Mouse (Mus musculus) lung, postnatal 25 days (tissue): ENCODE data around the gene Usp9x.

ENCODE experiments used
- DNase-seq: peaks from one replicate; pipeline ENCODE4 v3.0.0; 2022; ENCODE audit warnings: low spot score

The Usp9x gene

DNA sequence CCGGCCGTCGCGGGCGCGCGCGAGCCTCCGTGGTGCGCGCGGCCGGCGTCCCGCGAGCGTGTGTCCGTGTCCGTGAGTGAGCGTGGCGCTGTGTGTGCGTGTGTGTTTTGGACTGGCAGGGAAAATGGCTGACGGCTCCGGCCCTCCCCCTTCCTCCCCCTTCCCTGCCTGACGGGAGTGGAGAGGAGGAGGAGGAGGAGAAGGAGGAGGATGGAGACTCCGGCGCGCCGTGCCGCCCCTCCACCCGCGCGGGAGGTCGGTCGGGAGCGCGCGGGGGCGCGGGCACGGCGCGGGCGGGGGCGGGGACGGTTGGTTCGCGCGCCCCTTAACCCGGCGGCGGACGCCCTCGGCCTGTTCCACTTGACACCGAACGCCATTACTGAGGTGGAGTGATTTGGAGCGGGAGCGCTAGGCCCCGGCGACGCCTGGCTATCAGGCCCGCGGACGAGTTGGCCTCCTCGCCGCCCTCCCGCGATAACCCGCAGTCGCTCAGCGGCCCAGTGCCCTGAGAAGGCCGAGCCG lies 1.2 kb downstream of the Usp9x start:
- peak; percentile 72 for DNase-seq

DNA sequence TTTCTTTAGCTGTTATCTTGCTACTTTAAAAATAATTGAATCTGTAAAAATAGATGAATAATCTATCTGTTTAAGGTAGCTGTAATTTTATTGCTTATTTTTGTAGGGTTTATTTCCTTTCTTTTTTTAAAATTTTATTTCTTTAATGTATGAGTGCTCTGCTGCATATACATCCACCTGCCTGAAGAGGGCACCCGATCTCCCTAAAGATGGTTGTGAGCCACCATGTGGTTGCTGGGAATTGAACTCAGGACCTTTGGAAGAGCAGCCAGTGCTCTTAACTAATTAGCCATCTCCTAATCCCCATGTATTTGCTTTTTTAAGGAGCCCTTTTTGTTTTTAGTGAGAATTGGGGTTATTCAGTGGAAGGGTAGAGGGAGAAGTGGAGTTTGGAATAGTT lies 14.3 kb downstream of the Usp9x start:
- DNase-seq, result no peak

DNA sequence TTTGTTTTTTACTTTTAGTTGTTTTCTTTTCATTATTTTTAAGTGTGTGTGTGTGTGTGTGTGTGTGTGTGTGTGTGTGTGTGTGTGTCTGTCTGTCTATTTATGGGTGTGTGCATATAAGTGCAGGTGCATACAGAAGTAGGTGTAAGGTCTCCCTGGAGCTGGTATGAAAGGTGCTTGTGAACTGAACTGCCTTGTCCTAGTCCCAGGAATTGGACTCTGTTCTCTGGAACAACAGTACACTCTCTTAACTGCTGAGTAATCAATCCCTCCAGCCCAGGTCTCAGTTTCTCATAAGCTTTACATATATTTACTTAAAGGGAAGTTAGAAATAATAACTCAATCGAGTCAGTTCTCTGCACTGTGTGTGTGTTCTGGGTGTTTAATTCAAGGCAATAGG lies 25.7 kb downstream of the Usp9x start:
- no peak for DNase-seq

DNA sequence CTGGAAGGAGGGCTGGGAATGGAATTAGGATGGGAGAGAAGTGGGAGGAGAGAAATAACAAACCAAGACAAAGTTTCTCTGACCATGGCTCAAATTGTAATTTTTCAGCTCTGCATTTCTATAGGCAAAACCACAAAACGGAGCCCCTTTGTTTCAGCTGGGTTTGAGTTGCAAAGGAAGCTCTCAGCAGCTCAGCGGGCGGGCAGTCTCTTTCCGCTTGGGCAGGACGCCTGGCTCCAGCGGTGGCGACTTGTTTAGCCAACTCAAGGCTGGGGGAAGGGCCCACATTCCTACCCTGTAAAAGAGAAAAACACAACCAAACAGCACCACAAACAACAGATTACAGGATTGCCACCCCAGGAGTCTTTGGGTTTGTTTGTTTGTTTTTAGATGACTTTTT lies 135.2 kb downstream of the Usp9x start:
- DNase-seq, result no peak

DNA sequence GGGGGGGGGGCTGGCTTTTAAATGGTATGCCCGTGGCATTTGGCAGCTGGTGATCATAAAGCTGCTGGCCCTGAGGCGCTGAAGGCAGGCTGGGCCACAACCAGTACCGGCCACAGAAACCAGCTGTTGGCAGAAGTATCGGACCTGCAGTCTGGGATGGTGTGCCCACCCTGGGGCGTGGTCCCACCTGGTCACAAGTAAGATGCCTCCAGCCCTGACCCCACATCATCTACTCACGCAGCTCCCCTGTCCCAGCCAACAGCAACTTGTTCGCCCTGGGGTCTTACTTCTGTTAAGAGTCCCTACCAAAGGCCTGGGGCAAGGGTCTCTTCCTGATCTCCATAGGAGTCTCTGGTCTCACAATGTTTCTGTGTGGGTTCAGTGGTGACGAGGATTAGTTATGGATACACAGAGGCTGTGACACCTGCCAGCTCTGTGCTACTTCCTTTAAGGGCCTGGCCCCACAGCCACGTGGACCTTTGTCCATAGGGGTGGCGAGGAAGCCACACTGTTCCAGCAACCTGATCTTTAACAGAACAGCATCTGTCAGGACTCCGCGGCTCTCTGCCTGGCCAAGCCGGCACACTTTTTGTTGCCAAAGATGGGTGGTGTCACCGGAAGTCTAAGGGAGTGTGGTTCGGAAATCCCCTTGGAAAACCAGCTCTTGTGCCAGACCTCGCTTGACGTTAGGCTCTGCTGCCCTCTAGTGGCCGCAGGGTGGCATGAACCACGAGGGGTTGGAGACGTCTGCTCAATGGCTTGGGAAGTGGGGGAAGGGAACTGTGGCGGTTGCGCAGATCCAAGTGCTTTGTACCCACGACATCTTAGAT lies 136.4 kb downstream of the Usp9x start:
- peak; percentile 91 for DNase-seq

DNA sequence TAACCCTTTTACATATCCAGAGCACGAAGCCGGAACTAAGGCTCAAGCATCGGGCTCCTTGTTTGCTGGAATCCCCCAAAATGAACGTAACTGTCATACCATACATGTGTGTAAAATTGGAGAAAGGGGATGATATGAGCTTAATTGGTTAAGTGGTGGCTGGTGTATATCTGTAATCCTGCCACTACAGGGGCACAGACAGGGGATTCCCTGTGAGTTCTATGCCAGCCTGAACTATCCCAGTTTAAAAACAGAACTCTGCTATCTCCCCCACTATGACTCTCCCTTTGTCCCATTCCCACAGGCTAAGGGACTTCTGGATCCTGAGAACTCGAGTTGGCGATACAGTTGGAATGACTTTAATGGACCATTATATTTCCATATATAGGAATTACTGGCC lies 137.1 kb downstream of the Usp9x start:
- DNase-seq, result no peak

DNA sequence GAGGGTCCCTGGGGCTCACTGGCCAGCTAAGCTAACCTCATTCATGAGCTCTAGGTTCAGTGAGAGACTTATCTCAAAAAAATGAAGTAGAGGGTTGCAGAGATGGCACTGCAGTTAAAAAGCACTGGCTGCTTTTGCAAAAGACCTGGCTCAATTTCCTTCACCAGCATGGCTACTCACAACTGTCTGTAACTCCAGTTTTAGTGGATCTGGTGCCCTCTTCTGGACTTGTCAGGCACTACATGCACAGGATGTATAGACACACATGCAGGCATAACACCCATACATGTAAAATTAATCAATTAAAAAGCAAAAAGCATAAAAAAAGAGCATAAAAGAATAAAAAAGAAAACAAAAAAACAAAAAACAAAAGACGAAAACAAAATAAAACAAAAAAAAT lies 143.0 kb downstream of the Usp9x start:
- peak; percentile 29 for DNase-seq
